Mouse (Mus musculus) mouse trophoblast stem cell (cell line): ENCODE results near the gene Mpg.

Experiments
- in situ Hi-C, 2 experiments: fragments of 300-500 bp; cut with MseI, MboI; formaldehyde crosslinking; loops; 2 replicates in 1 of 2; 3 replicates in 1 of 2; pipeline ENCODE4 v1.15.1; 2025

Mpg gene

GRCm38 (mm10) chr11:32262674-32263415 is 36.5 kb downstream of the Mpg start:
- in situ Hi-C loops: no loop called here

- in situ Hi-C loops: no loop called here
Measured at GRCm38 (mm10) chr11:32265117-32265738, 38.9 kb downstream of the Mpg start.

DNA sequence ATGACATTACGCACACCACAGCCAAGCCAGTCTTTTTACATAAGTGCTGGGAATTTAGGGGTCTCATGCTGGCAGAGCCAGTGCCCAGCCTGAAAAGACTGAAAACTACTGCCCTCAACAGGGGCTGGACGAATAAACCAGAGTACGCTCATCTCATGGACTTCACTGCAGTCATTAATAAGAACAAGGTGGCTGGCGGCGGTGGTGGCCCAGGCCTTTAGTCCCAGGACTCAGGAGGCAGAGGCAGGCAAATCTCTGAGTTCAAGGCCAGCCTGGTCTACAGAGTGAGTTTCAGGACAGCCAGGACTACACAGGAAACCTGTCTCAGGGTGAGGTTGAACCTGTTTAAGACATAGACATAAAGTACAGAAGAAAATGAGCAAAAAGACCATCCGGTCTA is 39.9 kb downstream of the Mpg start:
- in situ Hi-C loops: no loop called here

DNA sequence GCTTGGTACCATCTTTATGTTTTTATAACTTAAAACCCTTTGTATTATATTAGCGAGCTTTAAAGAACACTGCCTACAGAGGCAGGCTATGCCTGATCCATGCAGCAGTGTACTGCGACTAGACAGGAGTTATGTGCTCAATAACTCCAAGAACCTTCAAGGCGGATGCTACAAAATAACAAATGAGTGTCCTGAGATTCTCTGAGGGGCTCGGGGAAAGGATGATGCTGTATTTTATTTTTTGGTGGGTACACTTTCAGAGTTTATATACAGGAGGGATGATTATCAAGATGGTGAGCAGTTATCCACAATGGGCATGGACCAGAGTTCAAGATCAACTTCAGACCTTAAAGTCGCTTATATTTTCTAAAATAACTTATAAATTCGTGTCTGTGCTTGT is 40.5 kb downstream of the Mpg start:
- in situ Hi-C loops: no loop called here

DNA sequence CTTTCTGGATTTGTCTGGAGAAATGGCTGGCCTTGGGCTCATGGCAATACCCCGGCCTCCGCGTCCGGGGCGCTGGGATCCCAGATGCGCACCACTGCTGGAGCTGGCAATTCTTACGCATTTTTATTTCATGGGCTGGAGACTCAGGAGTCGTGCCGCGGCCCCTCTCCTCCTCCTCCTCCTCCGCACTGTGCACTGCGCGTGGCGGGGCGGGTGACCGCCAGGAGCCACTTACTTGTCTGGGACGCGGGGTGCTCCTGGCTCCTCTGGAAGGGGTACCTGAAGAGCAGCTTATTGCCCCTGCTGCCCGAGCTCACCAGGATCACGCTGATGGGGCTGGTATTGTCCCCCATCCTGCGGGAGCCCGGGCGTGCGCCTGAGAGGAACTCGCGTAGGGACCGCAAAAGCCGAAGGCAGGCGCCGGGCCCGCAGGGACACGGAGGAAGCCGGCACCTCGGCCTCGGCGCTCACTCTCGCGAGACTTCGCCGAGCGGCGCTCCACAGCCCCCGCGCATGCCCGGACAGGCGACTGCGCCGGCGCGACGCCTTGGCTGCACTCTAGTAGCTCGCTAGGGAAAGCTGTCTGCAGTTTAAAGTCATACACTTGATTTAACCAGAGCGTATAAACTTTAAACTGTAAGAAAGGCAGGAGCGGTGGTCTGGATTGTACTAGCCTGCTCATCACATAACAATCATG is 41.0 kb downstream of the Mpg start, which contains the start of gene Nprl3:
Gene Nprl3, minus strand, starts transcription at position 520 of the 697 bp plus-strand sequence.
- in situ Hi-C loops: no loop called here

DNA sequence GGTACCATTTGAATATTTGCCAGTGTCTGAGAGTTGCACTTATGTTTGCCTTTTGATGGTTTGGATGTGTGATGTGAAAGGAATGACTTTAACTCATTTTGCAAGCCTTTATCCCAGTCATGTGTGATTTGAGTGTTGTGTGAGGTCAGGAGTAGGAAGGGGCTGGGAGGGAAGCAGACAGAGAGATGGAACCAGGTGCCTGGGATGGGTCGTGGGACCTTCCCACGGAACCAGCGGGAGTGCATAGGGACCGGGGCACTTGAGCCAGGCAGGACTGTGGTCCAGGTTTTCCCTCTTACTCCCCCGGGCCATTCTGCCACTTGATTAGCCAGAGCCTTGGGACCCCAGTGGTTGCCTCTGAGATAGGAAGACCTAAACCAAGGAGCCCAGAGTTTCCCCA is 41.7 kb downstream of the Mpg start:
- in situ Hi-C loops: no loop called here

GRCm38 (mm10) chr11:32268952-32269351 is 42.6 kb downstream of the Mpg start:
- in situ Hi-C loops: no loop called here

- in situ Hi-C loops: no loop called here
Measured at GRCm38 (mm10) chr11:32271178-32271577, 44.9 kb downstream of the Mpg start.

DNA sequence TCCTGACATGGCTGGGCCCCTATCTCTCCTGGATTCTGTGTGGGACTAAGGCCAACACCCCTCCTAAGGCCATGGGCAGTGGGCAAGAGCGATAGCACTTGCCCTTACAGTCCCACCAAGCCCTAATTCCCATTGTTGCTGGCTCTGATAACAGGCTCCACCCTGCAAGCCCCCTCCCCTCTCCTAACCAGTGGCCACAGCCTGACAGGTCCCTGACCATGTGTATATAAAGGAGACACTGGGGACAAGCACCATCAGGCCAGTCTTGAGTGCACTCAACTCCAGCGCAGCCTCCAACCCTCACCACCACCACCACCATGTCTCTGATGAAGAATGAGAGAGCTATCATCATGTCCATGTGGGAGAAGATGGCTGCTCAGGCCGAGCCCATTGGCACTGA is 50.0 kb downstream of the Mpg start, which contains the start of gene Hba-x:
Gene Hba-x, plus strand, starts transcription at position 54 of the 400 bp plus-strand sequence.
- in situ Hi-C loops: no loop called here

- in situ Hi-C loops: no loop called here
Measured at GRCm38 (mm10) chr11:32277736-32278457, 51.6 kb downstream of the Mpg start.

GRCm38 (mm10) chr11:32278458-32278957 is 52.2 kb downstream of the Mpg start:
- in situ Hi-C loops: no loop called here

DNA sequence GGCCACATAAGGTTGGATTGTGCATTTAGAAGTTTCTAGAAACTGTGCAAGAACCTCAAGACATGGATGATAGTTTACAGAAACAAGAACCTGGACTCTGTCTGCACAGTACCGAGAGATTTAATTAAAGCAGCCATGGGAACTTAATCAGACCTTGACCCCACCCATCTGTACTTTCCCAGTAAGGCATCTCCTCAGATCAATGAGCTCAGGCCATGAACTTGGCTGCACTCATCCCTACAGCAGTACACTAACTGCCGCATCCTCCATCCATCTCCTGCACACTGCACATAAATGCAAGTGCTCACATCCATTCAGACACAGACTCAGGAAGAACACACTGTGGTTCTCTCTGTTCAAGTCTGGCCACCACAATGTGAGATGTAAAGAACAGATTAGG is 54.3 kb downstream of the Mpg start:
- in situ Hi-C loops: no loop called here

GRCm38 (mm10) chr11:32281416-32282144 is 55.3 kb downstream of the Mpg start:
- in situ Hi-C loops: no loop called here
